In genomic region chr4:124632856-124633255, GRCm38 (mm10) we compare ENCODE assay signal across 22 mouse cellular contexts. TPM values are rescaled to one million over a fixed set of nuclear protein-coding genes. Genes with fewer than 3 reads are reported as not detected.
"Had no signal": no experiment of that assay in that cellular context is flagged by ENCODE, and none has a peak within 500 bp of the region (broad histone marks: within the 10 kb centered on the region; RNA-seq: fewer than 3 reads in every experiment).

No protein-coding gene starts in this region.

- H3K27ac ChIP-seq: liver, embryonic 13.5 days; liver, embryonic 15.5 days; lung, embryonic 15.5 days; macrophage; midbrain, embryonic 15.5 days; neural tube, embryonic 12.5 days; stomach, embryonic 15.5 days; stomach, postnatal 0 days had no signal

- DNase-seq: liver, embryonic 13.5 days; lung, adult 2 months; right cerebral cortex, postnatal 14 days; thymus, postnatal 25 days had no signal

- H3K9me3 ChIP-seq: liver, embryonic 13.5 days; liver, embryonic 15.5 days; lung, embryonic 15.5 days; megakaryocyte, embryonic 14.5 days; midbrain, embryonic 15.5 days; neural tube, embryonic 12.5 days; stomach, embryonic 15.5 days had no signal

- ATAC-seq: liver, postnatal 0 days; lung, postnatal 0 days had no signal

- H3K9ac ChIP-seq: liver, embryonic 13.5 days; liver, embryonic 15.5 days; liver, postnatal 0 days; lung, embryonic 15.5 days; midbrain, embryonic 15.5 days; neural tube, embryonic 12.5 days; stomach, embryonic 15.5 days had no signal

- H3K36me3 ChIP-seq: liver, embryonic 13.5 days; liver, embryonic 15.5 days; lung, embryonic 15.5 days; midbrain, embryonic 15.5 days; neural tube, embryonic 12.5 days; stomach, embryonic 15.5 days had no signal

- H3K4me2 ChIP-seq: liver, embryonic 13.5 days; liver, embryonic 15.5 days; lung, embryonic 15.5 days; midbrain, embryonic 15.5 days; neural tube, embryonic 12.5 days; stomach, embryonic 15.5 days had no signal

- H3K4me1 ChIP-seq: liver, embryonic 13.5 days; liver, embryonic 15.5 days; lung, embryonic 15.5 days; megakaryocyte, embryonic 14.5 days; stomach, embryonic 15.5 days had no signal

- H3K4me3 ChIP-seq: liver, embryonic 13.5 days; liver, embryonic 15.5 days; lung, embryonic 15.5 days; megakaryocyte, embryonic 14.5 days; midbrain, embryonic 15.5 days; neural tube, embryonic 12.5 days; stomach, embryonic 15.5 days had no signal

RNA-seq across cellular contexts. Expression of gene 3100002H09Rik, which starts 22.3 kb away (rescaled TPM):
- total RNA-seq: megakaryocyte progenitor cell, adult 5-6 weeks; midbrain, postnatal 0 days; monocyte, adult 5-6 weeks; neutrophil, adult 5-6 weeks had no signal
- polyA plus RNA-seq: liver, embryonic 13.5 days; liver, embryonic 15.5 days; liver, postnatal 0 days; lung, adult 2 months; lung, embryonic 15.5 days; lung, postnatal 0 days; spleen, adult 2 months; stomach, embryonic 15.5 days; stomach, postnatal 0 days; testis, adult 2 months; thymus, adult 2 months; urinary bladder, adult 2 months had no signal

RNA-seq across cellular contexts. Expression of gene Pou3f1, which starts 23.8 kb away (rescaled TPM):
- total RNA-seq: megakaryocyte progenitor cell, adult 5-6 weeks; monocyte, adult 5-6 weeks; neutrophil, adult 5-6 weeks had no signal
- polyA plus RNA-seq: liver, embryonic 13.5 days; liver, embryonic 15.5 days; liver, postnatal 0 days had no signal
